Comparison of ENCODE assay signal across 8 mouse cellular contexts in the genomic region with DNA sequence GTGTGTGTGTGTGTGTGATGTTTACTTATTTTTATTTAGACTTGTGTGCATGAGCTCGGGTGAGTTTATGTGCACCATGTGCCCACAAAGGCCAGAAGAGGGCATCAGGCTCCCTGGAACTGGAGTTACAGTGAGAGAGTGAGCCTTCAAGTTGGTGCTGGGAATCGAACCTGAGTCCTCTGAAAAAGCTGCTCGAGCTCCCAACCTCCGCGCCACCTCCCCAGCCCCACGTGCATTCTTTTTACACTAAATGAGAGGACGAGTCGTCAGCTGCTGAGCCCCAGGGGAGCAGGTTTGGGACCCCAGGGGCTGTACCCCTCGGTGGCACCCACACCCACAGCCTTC. TPM values are rescaled to one million over a fixed set of nuclear protein-coding genes. Genes with fewer than 3 reads are reported as not detected.
DNase-seq lines count a peak whose midpoint lies in the region; ATAC-seq and TF ChIP-seq lines count a peak whose summit lies in the region.

No protein-coding gene starts in this region.

- H3K27me3 ChIP-seq in lung, embryonic 16.5 days (ENCODE audit: control insufficient read depth, insufficient read depth, low read depth, low read length), result no peaks in the 10 kb centered on the region
- no peaks in the 10 kb centered on the region for H3K27me3 ChIP-seq in embryonic facial prominence, embryonic 10.5 days (replicated peaks; ENCODE audit: low read depth, poor library complexity, severe bottlenecking)
- H3K27me3 ChIP-seq in intestine, postnatal 0 days (replicated peaks; ENCODE audit: control insufficient read depth, insufficient read depth, low read length), result no peaks in the 10 kb centered on the region
- H3K27me3 ChIP-seq in neural tube, embryonic 15.5 days (replicated peaks), result no peaks in the 10 kb centered on the region

- peak overlapping the region; percentile 62 for H3K4me2 ChIP-seq in lung, embryonic 16.5 days (ENCODE audit: low read depth, low read length)
- H3K4me2 ChIP-seq in intestine, postnatal 0 days (replicated peaks; ENCODE audit: low read depth), result peak overlapping the region; percentile 70
- peak overlapping the region; percentile 80 for H3K4me2 ChIP-seq in neural tube, embryonic 15.5 days

- 3% methylated on average over 9 of the region's 9 CpGs for WGBS in lung, embryonic 16.5 days
- WGBS in embryonic facial prominence, embryonic 10.5 days, result 6% methylated on average over 9 of the region's 9 CpGs
- 2% methylated on average over 9 of the region's 9 CpGs for WGBS in intestine, postnatal 0 days
- 8% methylated on average over 9 of the region's 9 CpGs for WGBS in neural tube, embryonic 15.5 days

- peak; percentile 31 for TF ChIP-seq CTCF in intestine, postnatal 0 days (IDR thresholded peaks at IDR 0.05; ENCODE audit: low read depth)

- peak overlapping the region; percentile 99 for H3K4me3 ChIP-seq in lung, embryonic 16.5 days (ENCODE audit: low read length)
- peak overlapping the region; percentile 95 for H3K4me3 ChIP-seq in embryonic facial prominence, embryonic 10.5 days
- H3K4me3 ChIP-seq in intestine, postnatal 0 days (ENCODE audit: low read depth, low read length), result peak overlapping the region; percentile 83
- peak overlapping the region; percentile 60 for H3K4me3 ChIP-seq in neural tube, embryonic 15.5 days (replicated peaks)

- DNase-seq in lung, postnatal 36 days, result no peak
- DNase-seq in embryonic facial prominence, embryonic 10.5 days (ENCODE audit: low spot score), result no peak
- no peak for DNase-seq in embryo, embryonic 10 days (ENCODE audit: low spot score)
- no peak for DNase-seq in cerebellum, postnatal 10 days
- no peak for DNase-seq in frontal cortex, postnatal 14 days (ENCODE audit: low spot score in 2 of 2)

- peak overlapping the region; percentile 93 for H3K9ac ChIP-seq in lung, embryonic 16.5 days (ENCODE audit: low read length)
- peak overlapping the region; percentile 95 for H3K9ac ChIP-seq in intestine, postnatal 0 days (ENCODE audit: low read depth, low read length)
- peak overlapping the region; percentile 62 for H3K9ac ChIP-seq in neural tube, embryonic 15.5 days (replicated peaks)

- H3K36me3 ChIP-seq in lung, embryonic 16.5 days (ENCODE audit: control insufficient read depth, insufficient read depth, low read length), result peaks cover 13% of the 10 kb centered on the region
- H3K36me3 ChIP-seq in embryonic facial prominence, embryonic 10.5 days (replicated peaks), result peaks cover 38% of the 10 kb centered on the region
- peaks cover 19% of the 10 kb centered on the region for H3K36me3 ChIP-seq in intestine, postnatal 0 days (ENCODE audit: control insufficient read depth, insufficient read depth)
- peaks cover 26% of the 10 kb centered on the region for H3K36me3 ChIP-seq in neural tube, embryonic 15.5 days

- no peaks in the 10 kb centered on the region for H3K9me3 ChIP-seq in lung, embryonic 16.5 days (ENCODE audit: control insufficient read depth, low read length)
- no peaks in the 10 kb centered on the region for H3K9me3 ChIP-seq in embryonic facial prominence, embryonic 10.5 days
- H3K9me3 ChIP-seq in intestine, postnatal 0 days (ENCODE audit: control insufficient read depth), result no peaks in the 10 kb centered on the region
- no peaks in the 10 kb centered on the region for H3K9me3 ChIP-seq in neural tube, embryonic 15.5 days (replicated peaks)

- ATAC-seq in lung, embryonic 16.5 days (ENCODE audit: low read depth), result no peak
- ATAC-seq in intestine, postnatal 0 days, result peak; percentile 3; the same call in 1 of the 2 replicates
- no peak; the same call in 1 of the 2 replicates for ATAC-seq in neural tube, embryonic 15.5 days (ENCODE audit: low FRiP score)

- peak overlapping the region; percentile 88 for H3K27ac ChIP-seq in lung, embryonic 16.5 days (ENCODE audit: low read length)
- peak overlapping the region; percentile 96 for H3K27ac ChIP-seq in embryonic facial prominence, embryonic 10.5 days (replicated peaks)
- peak overlapping the region; percentile 87 for H3K27ac ChIP-seq in intestine, postnatal 0 days (ENCODE audit: low read depth, low read length)
- H3K27ac ChIP-seq in neural tube, embryonic 15.5 days (replicated peaks), result peak overlapping the region; percentile 93

- peaks cover 27% of the 10 kb centered on the region for H3K4me1 ChIP-seq in lung, embryonic 16.5 days (replicated peaks; ENCODE audit: control insufficient read depth, insufficient read depth, low read length)
- peaks cover 42% of the 10 kb centered on the region for H3K4me1 ChIP-seq in embryonic facial prominence, embryonic 10.5 days
- peaks cover 4% of the 10 kb centered on the region; the same call in 1 of the 2 replicates for H3K4me1 ChIP-seq in intestine, postnatal 0 days (replicated peaks; ENCODE audit: control insufficient read depth, insufficient read depth, low read length)
- H3K4me1 ChIP-seq in neural tube, embryonic 15.5 days, result peaks cover 53% of the 10 kb centered on the region

RNA-seq across cellular contexts. Expression of gene Nhlrc3, which starts 0.5 kb away (rescaled TPM):
- polyA plus RNA-seq in lung, embryonic 16.5 days (2015; fragmentation: Nextera tagmentation; extraction: Ambion mirVana), result 8.1 and 8.9 TPM in 2 replicates
- polyA plus RNA-seq in embryonic facial prominence, embryonic 10.5 days (2016; fragmentation: Nextera tagmentation; extraction: Ambion mirVana), result 10.6 and 11.0 TPM in 2 replicates
- polyA plus RNA-seq in intestine, postnatal 0 days (2015; fragmentation: Nextera tagmentation; extraction: Ambion mirVana), result 21.0 and 22.8 TPM in 2 replicates
- 7.0 and 8.9 TPM in 2 replicates for polyA plus RNA-seq in neural tube, embryonic 15.5 days (2015; fragmentation: Nextera tagmentation; extraction: Ambion mirVana)

RNA-seq across cellular contexts. Expression of gene Proser1, which starts 0.8 kb away (rescaled TPM):
- 16.2 and 17.1 TPM in 2 replicates for polyA plus RNA-seq in lung, embryonic 16.5 days (2015; fragmentation: Nextera tagmentation; extraction: Ambion mirVana)
- polyA plus RNA-seq in embryonic facial prominence, embryonic 10.5 days (2016; fragmentation: Nextera tagmentation; extraction: Ambion mirVana), result 23.5 and 24.7 TPM in 2 replicates
- polyA plus RNA-seq in intestine, postnatal 0 days (2015; fragmentation: Nextera tagmentation; extraction: Ambion mirVana), result 8.9 and 9.7 TPM in 2 replicates
- polyA plus RNA-seq in neural tube, embryonic 15.5 days (2015; fragmentation: Nextera tagmentation; extraction: Ambion mirVana), result 16.6 and 19.1 TPM in 2 replicates

RNA-seq across cellular contexts. Expression of gene Stoml3, which starts 25.8 kb away (rescaled TPM):
- polyA plus RNA-seq in lung, embryonic 16.5 days (2015; fragmentation: Nextera tagmentation; extraction: Ambion mirVana), result not detected in 2 replicates
- polyA plus RNA-seq in embryonic facial prominence, embryonic 10.5 days (2016; fragmentation: Nextera tagmentation; extraction: Ambion mirVana), result 0.08 TPM in 1 of 2 replicates, not detected in the other
- polyA plus RNA-seq in intestine, postnatal 0 days (2015; fragmentation: Nextera tagmentation; extraction: Ambion mirVana), result not detected in 2 replicates
- 0.19 TPM in 2 replicates for polyA plus RNA-seq in neural tube, embryonic 15.5 days (2015; fragmentation: Nextera tagmentation; extraction: Ambion mirVana)
